Mouse (Mus musculus): ENCODE data around the gene Cep57l1. TPM values are rescaled to one million over a fixed set of nuclear protein-coding genes. Genes with fewer than 3 reads are reported as not detected.
"Not testable (repeated sequence)": the region's sequence is repeated elsewhere in the genome, so short reads cannot be mapped to it uniquely, and the experiment has no call there.

Cep57l1 gene
- polyA plus RNA-seq, 1 experiment from 2014 or later: 18.1 TPM

GRCm38 (mm10) chr10:41821171-41821570 lies 11.5 kb upstream of the Cep57l1 start:
- no peaks in the 10 kb centered on the region for H3K9me3 ChIP-seq (ENCODE audit: control insufficient read depth, low read length)
- no peak for ATAC-seq (ENCODE audit: low read depth)
- no peaks in the 10 kb centered on the region for H3K27me3 ChIP-seq (replicated peaks; ENCODE audit: control insufficient read depth, insufficient read depth, low read length)
- H3K27ac ChIP-seq (replicated peaks; ENCODE audit: low read depth, low read length): no peak overlapping the region
- H3K4me2 ChIP-seq (ENCODE audit: low read depth, low read length): no peak overlapping the region
- no peak overlapping the region for H3K4me3 ChIP-seq (ENCODE audit: low read depth, low read length)
- no peak overlapping the region for H3K9ac ChIP-seq (ENCODE audit: low read depth, low read length)
- no peak for DNase-seq (ENCODE audit: low spot score)
- no peaks in the 10 kb centered on the region; the same call in 1 of the 2 replicates for H3K4me1 ChIP-seq (ENCODE audit: control insufficient read depth, insufficient read depth, low read length)
- no peaks in the 10 kb centered on the region for H3K36me3 ChIP-seq (ENCODE audit: control insufficient read depth, insufficient read depth, low read length)
- WGBS: 91% methylated on average over 6 of the region's 6 CpGs

DNA sequence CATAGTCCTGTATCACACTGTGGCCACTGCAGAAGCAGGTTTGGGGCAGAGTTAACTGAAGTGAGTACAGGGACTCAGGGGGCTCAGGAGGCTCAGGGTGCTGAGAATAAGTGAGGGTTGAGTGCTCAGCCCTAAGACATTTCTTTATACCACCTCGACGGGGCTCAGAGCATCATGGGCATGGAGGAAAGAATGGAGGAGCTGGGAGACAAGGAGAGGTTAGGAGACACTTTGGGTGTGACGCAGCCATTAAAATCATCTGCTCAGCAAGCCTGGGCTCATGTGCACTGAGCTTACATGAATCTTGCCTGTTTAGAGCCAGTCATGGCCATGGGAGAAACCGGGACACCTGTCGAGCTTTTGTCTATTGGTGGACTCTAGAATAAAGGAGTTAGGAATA lies 10.7 kb upstream of the Cep57l1 start:
- Histone ChIP-seq H3K27ac (replicated peaks; ENCODE audit: low read depth, low read length) (no peak overlapping the region), H3K4me2 (ENCODE audit: low read depth, low read length) (no peak overlapping the region), H3K36me3 (ENCODE audit: control insufficient read depth, insufficient read depth, low read length) (no peaks in the 10 kb centered on the region), H3K27me3 (replicated peaks; ENCODE audit: control insufficient read depth, insufficient read depth, low read length) (no peaks in the 10 kb centered on the region), H3K4me3 (ENCODE audit: low read depth, low read length) (no peak overlapping the region), H3K9me3 (ENCODE audit: control insufficient read depth, low read length) (no peaks in the 10 kb centered on the region), H3K9ac (ENCODE audit: low read depth, low read length) (no peak overlapping the region), H3K4me1 (ENCODE audit: control insufficient read depth, insufficient read depth, low read length) (no peaks in the 10 kb centered on the region; the same call in 1 of the 2 replicates)
- no peak for DNase-seq (ENCODE audit: low spot score)
- WGBS: 95% methylated on average over 5 of the region's 5 CpGs
- no peak for ATAC-seq (ENCODE audit: low read depth)

DNA sequence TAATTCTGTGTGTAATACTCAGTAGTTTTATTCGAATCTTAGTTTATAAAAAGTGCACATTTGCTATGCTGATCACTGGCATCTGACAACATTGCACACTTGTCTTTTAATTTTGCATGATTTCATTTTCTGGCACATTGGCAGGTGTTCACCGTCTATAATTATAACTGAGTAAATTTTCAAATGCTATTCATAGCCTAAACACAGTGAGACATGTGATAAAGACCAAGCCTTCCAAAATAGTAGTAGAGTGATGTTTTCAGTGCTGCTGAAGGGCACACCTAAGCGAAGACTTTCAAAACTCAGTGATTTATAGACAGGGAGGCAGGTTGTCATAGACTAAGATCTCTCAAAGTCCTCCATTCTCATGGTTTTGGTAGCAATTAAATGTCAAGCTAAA lies 9.6 kb upstream of the Cep57l1 start:
- H3K27me3 ChIP-seq (replicated peaks; ENCODE audit: control insufficient read depth, insufficient read depth, low read length): no peaks in the 10 kb centered on the region
- 86% methylated on average over 3 of the region's 3 CpGs for WGBS

DNA sequence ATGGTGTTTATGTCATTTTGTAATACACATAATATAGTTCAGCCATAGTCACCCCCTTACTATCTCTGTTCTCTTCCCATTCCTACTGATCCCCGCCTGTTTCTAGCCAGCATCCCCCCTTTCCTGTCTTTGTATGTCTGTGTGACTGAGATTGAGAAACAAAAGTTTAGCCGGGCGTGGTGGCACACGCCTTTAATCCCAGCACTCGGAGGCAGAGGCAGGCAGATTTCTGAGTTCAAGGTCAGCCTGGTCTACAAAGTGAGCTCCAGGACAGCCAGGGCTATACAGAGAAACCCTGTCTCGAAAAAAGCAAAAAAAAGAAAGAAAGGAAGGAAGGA lies 9.0 kb upstream of the Cep57l1 start:
- H3K36me3 ChIP-seq (ENCODE audit: control insufficient read depth, insufficient read depth, low read length); ATAC-seq (ENCODE audit: low read depth): not testable (repeated sequence)
- WGBS: 92% methylated on average over 6 of the region's 6 CpGs

More for the DNA sequence above, 9.6 kb upstream of the Cep57l1 start:
- Histone ChIP-seq H3K27ac (replicated peaks; ENCODE audit: low read depth, low read length) (no peak overlapping the region), H3K9me3 (ENCODE audit: control insufficient read depth, low read length) (no peaks in the 10 kb centered on the region), H3K4me3 (ENCODE audit: low read depth, low read length) (no peak overlapping the region), H3K36me3 (ENCODE audit: control insufficient read depth, insufficient read depth, low read length) (no peaks in the 10 kb centered on the region), H3K4me1 (ENCODE audit: control insufficient read depth, insufficient read depth, low read length) (peaks cover 2% of the 10 kb centered on the region), H3K4me2 (ENCODE audit: low read depth, low read length) (no peak overlapping the region), H3K9ac (ENCODE audit: low read depth, low read length) (no peak overlapping the region)
- no peak for DNase-seq (ENCODE audit: low spot score)
- no peak for ATAC-seq (ENCODE audit: low read depth)

GRCm38 (mm10) chr10:41818036-41818732 lies 8.5 kb upstream of the Cep57l1 start:
- no peak for ATAC-seq (ENCODE audit: low read depth)
- Histone ChIP-seq H3K9ac (ENCODE audit: low read depth, low read length) (no peak overlapping the region), H3K4me1 (ENCODE audit: control insufficient read depth, insufficient read depth, low read length) (peaks cover 10% of the 10 kb centered on the region), H3K27ac (replicated peaks; ENCODE audit: low read depth, low read length) (no peak overlapping the region), H3K27me3 (replicated peaks; ENCODE audit: control insufficient read depth, insufficient read depth, low read length) (no peaks in the 10 kb centered on the region), H3K4me2 (ENCODE audit: low read depth, low read length) (no peak overlapping the region), H3K9me3 (ENCODE audit: control insufficient read depth, low read length) (no peaks in the 10 kb centered on the region), H3K4me3 (ENCODE audit: low read depth, low read length) (no peak overlapping the region), H3K36me3 (ENCODE audit: control insufficient read depth, insufficient read depth, low read length) (no peaks in the 10 kb centered on the region)
- no peak for DNase-seq (ENCODE audit: low spot score)
- WGBS: 86% methylated on average over 8 of the region's 8 CpGs

More for the DNA sequence above, 9.0 kb upstream of the Cep57l1 start:
- not testable (repeated sequence) for H3K27ac ChIP-seq (replicated peaks; ENCODE audit: low read depth, low read length); H3K27me3 ChIP-seq (replicated peaks; ENCODE audit: control insufficient read depth, insufficient read depth, low read length); H3K4me2 ChIP-seq (ENCODE audit: low read depth, low read length); H3K9me3 ChIP-seq (ENCODE audit: control insufficient read depth, low read length); H3K9ac ChIP-seq (ENCODE audit: low read depth, low read length); H3K4me1 ChIP-seq (ENCODE audit: control insufficient read depth, insufficient read depth, low read length); DNase-seq (ENCODE audit: low spot score); H3K4me3 ChIP-seq (ENCODE audit: low read depth, low read length)

DNA sequence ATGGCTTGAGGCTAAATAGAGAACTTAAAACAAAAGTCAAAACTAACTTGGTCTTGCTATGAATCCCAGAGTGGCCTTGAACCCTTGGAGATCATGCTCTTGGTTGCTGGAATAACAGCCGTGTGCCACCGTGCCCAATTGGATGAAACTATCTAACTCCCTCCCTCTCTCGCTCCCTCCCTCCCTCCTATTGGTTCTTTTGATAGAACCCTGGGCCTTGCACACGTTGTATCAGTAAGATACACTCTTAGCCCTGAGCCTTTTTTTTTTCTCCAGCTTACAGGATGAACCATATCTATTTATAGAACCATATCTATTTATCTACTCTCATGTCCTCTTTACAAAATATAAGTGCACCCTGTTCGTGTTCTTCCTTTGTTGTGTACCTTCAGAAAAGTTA lies 6.8 kb upstream of the Cep57l1 start:
- H3K4me2 ChIP-seq (ENCODE audit: low read depth, low read length): no peak overlapping the region
- no peak overlapping the region for H3K9ac ChIP-seq (ENCODE audit: low read depth, low read length)
- H3K27ac ChIP-seq (replicated peaks; ENCODE audit: low read depth, low read length): no peak overlapping the region
- no peaks in the 10 kb centered on the region for H3K27me3 ChIP-seq (replicated peaks; ENCODE audit: control insufficient read depth, insufficient read depth, low read length)
- peaks cover 26% of the 10 kb centered on the region for H3K4me1 ChIP-seq (ENCODE audit: control insufficient read depth, insufficient read depth, low read length)
- ATAC-seq (ENCODE audit: low read depth): no peak
- no peak for DNase-seq (ENCODE audit: low spot score)
- WGBS: 90% methylated on average over 5 of the region's 5 CpGs
- no peaks in the 10 kb centered on the region for H3K36me3 ChIP-seq (ENCODE audit: control insufficient read depth, insufficient read depth, low read length)
- no peaks in the 10 kb centered on the region for H3K9me3 ChIP-seq (ENCODE audit: control insufficient read depth, low read length)
- H3K4me3 ChIP-seq (ENCODE audit: low read depth, low read length): no peak overlapping the region

DNA sequence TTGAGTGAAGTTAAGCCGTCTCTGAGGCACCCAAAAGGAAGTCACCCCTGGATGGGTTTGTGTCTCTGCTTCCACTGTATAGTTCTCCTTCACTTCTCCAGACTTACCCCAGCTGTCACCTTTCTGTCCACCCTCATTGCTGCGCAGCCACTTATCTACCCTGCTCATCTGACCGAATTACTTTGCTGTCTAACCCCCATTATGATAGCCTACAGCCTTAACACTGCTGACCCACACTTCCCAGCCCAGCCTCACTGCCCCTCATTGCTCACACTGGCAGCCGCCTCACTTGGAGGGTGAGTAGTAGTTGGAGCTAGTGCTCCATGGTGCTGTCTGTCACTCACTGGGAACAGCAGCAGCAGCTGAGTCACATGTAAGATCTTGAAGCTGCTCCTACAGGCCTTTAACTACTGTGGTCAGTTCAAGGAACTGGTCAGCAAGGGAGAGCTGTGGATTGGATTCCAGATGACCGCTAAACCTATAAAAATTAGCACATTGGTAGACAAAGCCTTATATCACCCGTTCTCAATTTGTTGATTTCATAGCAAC lies 4.7 kb upstream of the Cep57l1 start:
- peaks cover 26% of the 10 kb centered on the region for H3K4me1 ChIP-seq (ENCODE audit: control insufficient read depth, insufficient read depth, low read length)
- WGBS: 86% methylated on average over 6 of the region's 6 CpGs
- no peak overlapping the region for H3K4me3 ChIP-seq (ENCODE audit: low read depth, low read length)
- no peaks in the 10 kb centered on the region for H3K9me3 ChIP-seq (ENCODE audit: control insufficient read depth, low read length)
- H3K27me3 ChIP-seq (replicated peaks; ENCODE audit: control insufficient read depth, insufficient read depth, low read length): no peaks in the 10 kb centered on the region
- DNase-seq (ENCODE audit: low spot score) (no peak), ATAC-seq (ENCODE audit: low read depth) (no peak)
- no peak overlapping the region for H3K27ac ChIP-seq (replicated peaks; ENCODE audit: low read depth, low read length)
- H3K36me3 ChIP-seq (ENCODE audit: control insufficient read depth, insufficient read depth, low read length): no peaks in the 10 kb centered on the region
- H3K9ac ChIP-seq (ENCODE audit: low read depth, low read length): no peak overlapping the region
- H3K4me2 ChIP-seq (ENCODE audit: low read depth, low read length): no peak overlapping the region; the same call in 1 of the 2 replicates

GRCm38 (mm10) chr10:41812566-41812965 lies 2.9 kb upstream of the Cep57l1 start:
- Histone ChIP-seq H3K36me3 (ENCODE audit: control insufficient read depth, insufficient read depth, low read length) (no peaks in the 10 kb centered on the region), H3K4me1 (ENCODE audit: control insufficient read depth, insufficient read depth, low read length) (peaks cover 26% of the 10 kb centered on the region), H3K4me3 (ENCODE audit: low read depth, low read length) (peak overlapping the region; percentile 80), H3K9me3 (ENCODE audit: control insufficient read depth, low read length) (no peaks in the 10 kb centered on the region), H3K27me3 (replicated peaks; ENCODE audit: control insufficient read depth, insufficient read depth, low read length) (no peaks in the 10 kb centered on the region), H3K9ac (ENCODE audit: low read depth, low read length) (no peak overlapping the region; the same call in 1 of the 2 replicates), H3K27ac (replicated peaks; ENCODE audit: low read depth, low read length) (no peak overlapping the region), H3K4me2 (ENCODE audit: low read depth, low read length) (peak overlapping the region; percentile 79)
- DNase-seq (ENCODE audit: low spot score): no peak
- WGBS: 69% methylated on average over 6 of the region's 6 CpGs
- ATAC-seq (ENCODE audit: low read depth): no peak

Measured in embryonic facial prominence, embryonic 14.5 days (tissue).